Mouse (Mus musculus): Measurements from ENCODE around the gene Rfx2. TPM values are rescaled to one million over a fixed set of nuclear protein-coding genes. Genes with fewer than 3 reads are reported as not detected.

The Rfx2 gene
- total RNA-seq, 2 experiments from 2014 or later: 3.8 to 4.4 TPM

- no peak for DNase-seq (ENCODE audit: extremely low spot score in 1 of 2, low spot score in 1 of 2)
Observed at GRCm38 (mm10) chr17:56836336-56836735, 5.5 kb upstream of the Rfx2 start.

GRCm38 (mm10) chr17:56833381-56833780 lies 2.6 kb upstream of the Rfx2 start:
- no peak for DNase-seq (ENCODE audit: extremely low spot score in 1 of 2, low spot score in 1 of 2)

GRCm38 (mm10) chr17:56832918-56833317 lies 2.1 kb upstream of the Rfx2 start:
- DNase-seq (ENCODE audit: extremely low spot score in 1 of 2, low spot score in 1 of 2): no peak

- DNase-seq (ENCODE audit: extremely low spot score in 1 of 2, low spot score in 1 of 2): peak; percentile 91 to 92
Observed at GRCm38 (mm10) chr17:56831111-56831816, 451 bp upstream of the Rfx2 start.

- DNase-seq (ENCODE audit: extremely low spot score in 1 of 2, low spot score in 1 of 2): no peak
Observed at GRCm38 (mm10) chr17:56829795-56830194, 1.0 kb downstream of the Rfx2 start.

GRCm38 (mm10) chr17:56829171-56829570 lies 1.6 kb downstream of the Rfx2 start:
- DNase-seq (ENCODE audit: extremely low spot score in 1 of 2, low spot score in 1 of 2): no peak

- no peak for DNase-seq (ENCODE audit: extremely low spot score in 1 of 2, low spot score in 1 of 2)
Observed at GRCm38 (mm10) chr17:56826718-56827117, 4.1 kb downstream of the Rfx2 start.

GRCm38 (mm10) chr17:56823352-56823751 lies 7.5 kb downstream of the Rfx2 start:
- no peak for DNase-seq (ENCODE audit: extremely low spot score in 1 of 2, low spot score in 1 of 2)

- no peak for DNase-seq (ENCODE audit: extremely low spot score in 1 of 2, low spot score in 1 of 2)
Observed at GRCm38 (mm10) chr17:56822380-56822779, 8.4 kb downstream of the Rfx2 start.

GRCm38 (mm10) chr17:56819694-56820111 lies 11.1 kb downstream of the Rfx2 start:
- DNase-seq (ENCODE audit: extremely low spot score in 1 of 2, low spot score in 1 of 2): peak in 1 of 2 experiments; percentile 26

- DNase-seq (ENCODE audit: extremely low spot score in 1 of 2, low spot score in 1 of 2): no peak
Observed at GRCm38 (mm10) chr17:56819032-56819545, 11.7 kb downstream of the Rfx2 start.

- DNase-seq (ENCODE audit: extremely low spot score in 1 of 2, low spot score in 1 of 2): no peak
Observed at GRCm38 (mm10) chr17:56818067-56818636, 12.7 kb downstream of the Rfx2 start.

GRCm38 (mm10) chr17:56815057-56815345 lies 15.8 kb downstream of the Rfx2 start:
- DNase-seq (ENCODE audit: extremely low spot score in 1 of 2, low spot score in 1 of 2): no peak

GRCm38 (mm10) chr17:56814316-56815056 lies 16.3 kb downstream of the Rfx2 start:
- DNase-seq (ENCODE audit: extremely low spot score in 1 of 2, low spot score in 1 of 2): peak; percentile 55 to 78

- DNase-seq (ENCODE audit: extremely low spot score in 1 of 2, low spot score in 1 of 2): peak; percentile 63 to 69
Observed at GRCm38 (mm10) chr17:56810245-56810644, 20.6 kb downstream of the Rfx2 start.

- peak; percentile 77 to 79 for DNase-seq (ENCODE audit: extremely low spot score in 1 of 2, low spot score in 1 of 2)
Observed at GRCm38 (mm10) chr17:56808518-56808917, 22.3 kb downstream of the Rfx2 start.

- DNase-seq (ENCODE audit: extremely low spot score in 1 of 2, low spot score in 1 of 2): no peak
Observed at GRCm38 (mm10) chr17:56805784-56806183, 25.0 kb downstream of the Rfx2 start.

GRCm38 (mm10) chr17:56804952-56805351 lies 25.9 kb downstream of the Rfx2 start:
- DNase-seq (ENCODE audit: extremely low spot score in 1 of 2, low spot score in 1 of 2): no peak

- DNase-seq (ENCODE audit: extremely low spot score in 1 of 2, low spot score in 1 of 2): no peak
Observed at GRCm38 (mm10) chr17:56802065-56802464, 28.7 kb downstream of the Rfx2 start.

- no peak for DNase-seq (ENCODE audit: extremely low spot score in 1 of 2, low spot score in 1 of 2)
Observed at GRCm38 (mm10) chr17:56799276-56799675, 31.5 kb downstream of the Rfx2 start.

GRCm38 (mm10) chr17:56793614-56794319 lies 37.0 kb downstream of the Rfx2 start:
- no peak for DNase-seq (ENCODE audit: extremely low spot score in 1 of 2, low spot score in 1 of 2)
